Mouse (Mus musculus): ENCODE data around the gene Myog. TPM values are rescaled to one million over a fixed set of nuclear protein-coding genes. Genes with fewer than 3 reads are reported as not detected.

Gene Myog
- polyA plus RNA-seq, 1 experiment, result not detected

- TF ChIP-seq POLR2A (IDR thresholded peaks at IDR 0.05; ENCODE audit: borderline replicate concordance, insufficient read depth, low read length), result peak; percentile 22; the same call in 1 of the 2 replicates
- TF ChIP-seq CTCF (IDR thresholded peaks at IDR 0.05; ENCODE audit: borderline replicate concordance, insufficient read depth, low read depth, low read length), result no peak
- Histone ChIP-seq H3K27ac (ENCODE audit: insufficient read depth, low read length) (peak overlapping the region; percentile 95), H3K27me3 (ENCODE audit: control insufficient read depth, insufficient read depth, low read length) (no peaks in the 10 kb centered on the region), H3K4me3 (replicated peaks; ENCODE audit: insufficient read depth, low read depth, low read length) (no peak overlapping the region), H3K4me1 (ENCODE audit: control insufficient read depth, insufficient read depth, low read length) (peaks cover 59% of the 10 kb centered on the region)
- 9% methylated on average over 13 of the region's 13 CpGs for WGBS
- DNase-seq, result peak; percentile 89 to 90
These were observed 13.9 kb upstream of the Myog start for GRCm38 (mm10) chr1:134275616-134276464.

GRCm38 (mm10) chr1:134276823-134277222, 13.0 kb upstream of the Myog start:
- no peak overlapping the region for H3K4me3 ChIP-seq (replicated peaks; ENCODE audit: insufficient read depth, low read depth, low read length)
- H3K27me3 ChIP-seq (ENCODE audit: control insufficient read depth, insufficient read depth, low read length), result no peaks in the 10 kb centered on the region
- TF ChIP-seq CTCF (IDR thresholded peaks at IDR 0.05; ENCODE audit: borderline replicate concordance, insufficient read depth, low read depth, low read length), result no peak
- no peak for TF ChIP-seq POLR2A (IDR thresholded peaks at IDR 0.05; ENCODE audit: borderline replicate concordance, insufficient read depth, low read length)
- H3K27ac ChIP-seq (ENCODE audit: insufficient read depth, low read length), result peak overlapping the region; percentile 95
- WGBS, result 78% methylated on average over 7 of the region's 7 CpGs
- peaks cover 59% of the 10 kb centered on the region for H3K4me1 ChIP-seq (ENCODE audit: control insufficient read depth, insufficient read depth, low read length)
- DNase-seq, result peak in 1 of 2 experiments; percentile 18

GRCm38 (mm10) chr1:134280174-134280573, 9.6 kb upstream of the Myog start:
- no peak overlapping the region for H3K4me3 ChIP-seq (replicated peaks; ENCODE audit: insufficient read depth, low read depth, low read length)
- WGBS, result 28% methylated on average over 5 of the region's 5 CpGs
- H3K4me1 ChIP-seq (ENCODE audit: control insufficient read depth, insufficient read depth, low read length), result peaks cover 32% of the 10 kb centered on the region
- TF ChIP-seq CTCF (IDR thresholded peaks at IDR 0.05; ENCODE audit: borderline replicate concordance, insufficient read depth, low read depth, low read length) (no peak), POLR2A (IDR thresholded peaks at IDR 0.05; ENCODE audit: borderline replicate concordance, insufficient read depth, low read length) (no peak)
- H3K27ac ChIP-seq (ENCODE audit: insufficient read depth, low read length), result no peak overlapping the region
- H3K27me3 ChIP-seq (ENCODE audit: control insufficient read depth, insufficient read depth, low read length), result no peaks in the 10 kb centered on the region
- DNase-seq, result peak in 1 of 2 experiments; percentile 45

- TF ChIP-seq CTCF (IDR thresholded peaks at IDR 0.05; ENCODE audit: borderline replicate concordance, insufficient read depth, low read depth, low read length) (peak; percentile 25; the same call in 1 of the 2 replicates), POLR2A (IDR thresholded peaks at IDR 0.05; ENCODE audit: borderline replicate concordance, insufficient read depth, low read length) (no peak)
- no peaks in the 10 kb centered on the region for H3K27me3 ChIP-seq (ENCODE audit: control insufficient read depth, insufficient read depth, low read length)
- no peak for DNase-seq
- peaks cover 18% of the 10 kb centered on the region for H3K4me1 ChIP-seq (ENCODE audit: control insufficient read depth, insufficient read depth, low read length)
- no peak overlapping the region for H3K27ac ChIP-seq (ENCODE audit: insufficient read depth, low read length)
- 76% methylated on average over 4 of the region's 4 CpGs for WGBS
- H3K4me3 ChIP-seq (replicated peaks; ENCODE audit: insufficient read depth, low read depth, low read length), result no peak overlapping the region
These were observed 8.2 kb upstream of the Myog start for GRCm38 (mm10) chr1:134281563-134281962.

- TF ChIP-seq POLR2A (IDR thresholded peaks at IDR 0.05; ENCODE audit: borderline replicate concordance, insufficient read depth, low read length), result no peak
- TF ChIP-seq CTCF (IDR thresholded peaks at IDR 0.05; ENCODE audit: borderline replicate concordance, insufficient read depth, low read depth, low read length), result no peak
- Histone ChIP-seq H3K4me3 (replicated peaks; ENCODE audit: insufficient read depth, low read depth, low read length) (no peak overlapping the region), H3K27me3 (ENCODE audit: control insufficient read depth, insufficient read depth, low read length) (no peaks in the 10 kb centered on the region), H3K27ac (ENCODE audit: insufficient read depth, low read length) (no peak overlapping the region), H3K4me1 (ENCODE audit: control insufficient read depth, insufficient read depth, low read length) (peaks cover 13% of the 10 kb centered on the region)
- DNase-seq, result no peak
- 96% methylated on average over 3 of the region's 3 CpGs for WGBS
These were observed 7.4 kb upstream of the Myog start for GRCm38 (mm10) chr1:134282342-134282741.

GRCm38 (mm10) chr1:134283108-134283507, 6.7 kb upstream of the Myog start:
- no peak overlapping the region for H3K27ac ChIP-seq (ENCODE audit: insufficient read depth, low read length)
- WGBS, result 37% methylated on average over 1 of the region's 1 CpGs

GRCm38 (mm10) chr1:134285458-134286120, 4.2 kb upstream of the Myog start:
- DNase-seq, result no peak
- no peak for TF ChIP-seq POLR2A (IDR thresholded peaks at IDR 0.05; ENCODE audit: borderline replicate concordance, insufficient read depth, low read length)
- no peak for TF ChIP-seq CTCF (IDR thresholded peaks at IDR 0.05; ENCODE audit: borderline replicate concordance, insufficient read depth, low read depth, low read length)
- no peaks in the 10 kb centered on the region for H3K27me3 ChIP-seq (ENCODE audit: control insufficient read depth, insufficient read depth, low read length)
- 73% methylated on average over 10 of the region's 10 CpGs for WGBS
- no peak overlapping the region for H3K4me3 ChIP-seq (replicated peaks; ENCODE audit: insufficient read depth, low read depth, low read length)
- H3K4me1 ChIP-seq (ENCODE audit: control insufficient read depth, insufficient read depth, low read length), result peaks cover 5% of the 10 kb centered on the region; the same call in 1 of the 2 replicates
- H3K27ac ChIP-seq (ENCODE audit: insufficient read depth, low read length), result no peak overlapping the region

More at GRCm38 (mm10) chr1:134283108-134283507, 6.7 kb upstream of the Myog start:
- no peak for DNase-seq
- H3K4me1 ChIP-seq (ENCODE audit: control insufficient read depth, insufficient read depth, low read length), result peaks cover 9% of the 10 kb centered on the region
- H3K4me3 ChIP-seq (replicated peaks; ENCODE audit: insufficient read depth, low read depth, low read length), result no peak overlapping the region
- H3K27me3 ChIP-seq (ENCODE audit: control insufficient read depth, insufficient read depth, low read length), result no peaks in the 10 kb centered on the region
- TF ChIP-seq POLR2A (IDR thresholded peaks at IDR 0.05; ENCODE audit: borderline replicate concordance, insufficient read depth, low read length) (no peak), CTCF (IDR thresholded peaks at IDR 0.05; ENCODE audit: borderline replicate concordance, insufficient read depth, low read depth, low read length) (no peak)
